Mouse (Mus musculus): ENCODE measurements at regions not wholly inside any gene's neighbourhood (a gene's known extent, or its start where the extent isn't known, plus 50 kb on each side); places are given as distances from the start of the nearest gene placed in this dataset.
"Not testable (repeated sequence)": the region's sequence is repeated elsewhere in the genome, so short reads cannot be mapped to it uniquely, and the experiment has no call there.

DNA sequence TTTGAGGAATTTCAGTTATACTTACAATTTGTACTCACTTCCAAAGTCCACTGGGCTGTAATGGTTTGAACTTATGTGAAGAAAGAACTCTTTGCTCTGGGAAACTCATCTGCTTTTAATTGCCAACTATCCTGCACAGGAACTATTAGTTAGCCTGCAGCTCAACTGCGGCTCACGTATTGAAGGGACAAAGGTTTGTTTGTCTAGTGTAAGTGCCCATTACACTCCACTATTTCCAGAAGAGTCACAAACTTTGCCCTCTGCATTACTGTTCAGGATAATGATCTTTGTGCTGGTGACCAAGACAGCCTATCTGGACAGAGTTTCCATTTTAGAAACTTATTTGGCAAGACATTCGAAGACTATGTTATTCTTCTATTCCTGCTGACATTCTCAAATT, 74.5 kb downstream of the Slc10a2 start:
- in situ Hi-C loops (cut with MboI, MseI) = no loop called here

DNA sequence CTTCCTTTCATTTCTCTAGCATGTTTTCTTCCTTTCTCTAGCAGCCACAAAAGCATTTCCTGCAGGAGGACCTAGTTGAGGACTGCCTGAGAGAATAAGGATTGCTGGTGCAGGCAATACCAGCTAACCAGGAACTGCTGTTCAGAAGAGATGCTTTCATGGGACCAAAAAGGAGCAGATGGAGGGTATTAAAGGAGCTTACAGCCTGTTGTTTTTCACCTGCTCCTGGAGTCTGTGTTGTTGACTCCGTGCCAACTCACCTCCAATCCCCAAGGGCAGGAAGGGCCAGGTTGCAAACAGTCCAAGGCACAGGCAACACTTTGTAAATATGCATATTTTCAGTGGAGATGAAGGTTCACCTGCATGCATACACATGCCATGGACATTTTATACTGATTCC, 92.8 kb downstream of the Slc10a2 start:
- in situ Hi-C loops (cut with MboI, MseI) = loop anchor here (10.0 kb wide), 1 partner anchor 1412 kb away; no protein-coding TSS in a partner anchor

DNA sequence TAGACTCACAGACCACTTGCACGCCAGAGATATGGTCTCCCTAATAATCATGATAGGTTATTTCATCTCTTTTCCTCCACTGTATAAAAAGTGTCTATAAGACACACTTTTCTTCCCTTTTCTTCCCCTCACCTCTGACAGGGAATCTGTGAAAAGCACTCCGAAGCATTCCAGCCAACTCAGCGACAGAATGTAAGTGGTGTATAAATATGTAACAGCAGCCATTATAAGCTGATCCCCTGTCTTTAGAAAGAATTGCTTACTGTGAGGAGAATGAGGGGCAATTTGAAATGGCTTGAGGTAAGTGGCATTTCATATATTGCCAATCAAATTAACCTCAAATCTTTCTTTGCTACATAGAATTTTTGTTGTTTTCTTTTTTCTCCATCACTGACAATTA, 93.4 kb downstream of the Slc10a2 start:
- in situ Hi-C loops (cut with MboI, MseI) = loop anchor here (10.0 kb wide), 1 partner anchor 1413 kb away; no protein-coding TSS in a partner anchor

DNA sequence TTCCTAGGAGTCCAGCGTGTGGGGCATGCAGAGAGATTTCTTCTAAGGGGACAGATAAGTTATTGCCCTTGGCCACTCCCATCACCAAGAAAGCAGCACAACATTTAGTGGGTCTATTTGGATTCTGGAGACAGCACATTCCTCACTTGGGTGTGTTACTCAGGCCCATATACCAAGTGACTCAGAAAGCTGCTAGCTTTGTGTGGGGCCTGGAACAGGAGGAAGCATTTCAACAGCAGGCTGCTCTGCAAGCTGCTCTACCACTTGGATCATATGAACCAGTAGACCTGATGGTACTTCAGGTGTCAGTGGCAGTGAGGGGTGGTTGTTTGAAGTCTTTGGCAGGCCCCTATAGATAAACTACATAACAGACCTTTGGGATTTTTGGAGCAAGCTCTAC, 101.8 kb downstream of the Slc10a2 start:
- in situ Hi-C loops (cut with MboI, MseI) = not testable (repeated sequence)
